Mouse (Mus musculus) forebrain, postnatal 0 days (tissue): ENCODE measurements around the gene Cad. TPM values are rescaled to one million over a fixed set of nuclear protein-coding genes. Genes with fewer than 3 reads are reported as not detected.
"Not testable (repeated sequence)": the region's sequence is repeated elsewhere in the genome, so short reads cannot be mapped to it uniquely, and the experiment has no call there.

Source experiments
- ATAC-seq: fragments of 200-750 bp; cut with Nextera tagmentation; 2 replicates; pipeline ENCODE4 v1.8.0; 2017; ENCODE audit warnings: mild to moderate bottlenecking, moderate library complexity
- DNase-seq: peaks from one replicate; pipeline ENCODE4 v3.0.0-alpha.2; 2015
- H3K27ac ChIP-seq: fragments of 300-500 bp; sonication (generic); 2 replicates; pipeline ENCODE4 v1.5.1; 2014; ENCODE audit warnings: low read depth, mild to moderate bottlenecking, antibody characterized with exemption, low read length, moderate library complexity, mixed read lengths
- H3K27me3 ChIP-seq: fragments of 300-500 bp; sonication (generic); 2 replicates; pipeline ENCODE4 v1.6.1; 2014; ENCODE audit warnings: mild to moderate bottlenecking, low read length, mixed read lengths; ENCODE audit not compliant: insufficient read depth
- H3K36me3 ChIP-seq: fragments of 300-500 bp; sonication (generic); 2 replicates; pipeline ENCODE4 v1.6.1; 2014; ENCODE audit warnings: mild to moderate bottlenecking, moderate library complexity; ENCODE audit not compliant: insufficient read depth
- H3K4me1 ChIP-seq: fragments of 300-500 bp; sonication (generic); 2 replicates; pipeline ENCODE4 v1.6.1; 2014; ENCODE audit warnings: antibody characterized with exemption; ENCODE audit not compliant: insufficient read depth
- H3K4me2 ChIP-seq: fragments of 300-500 bp; sonication (generic); 2 replicates; pipeline ENCODE4 v1.6.1; 2014; ENCODE audit warnings: low read depth, mild to moderate bottlenecking, moderate library complexity
- H3K4me3 ChIP-seq: fragments of 300-500 bp; sonication (generic); 2 replicates; pipeline ENCODE4 v1.5.1; 2014; ENCODE audit warnings: low read depth, low read length, mixed read lengths
- H3K9ac ChIP-seq: fragments of 300-500 bp; sonication (generic); 2 replicates; pipeline ENCODE4 v1.6.1; 2014; ENCODE audit warnings: mild to moderate bottlenecking
- H3K9me3 ChIP-seq: fragments of 300-500 bp; sonication (generic); 2 replicates; pipeline ENCODE4 v1.6.1; 2016; ENCODE audit warnings: low read length
- CTCF ChIP-seq: sonication (generic); IDR thresholded peaks from 2 replicates; pipeline ENCODE4 v1.5.1; 2016; ENCODE audit warnings: antibody characterized with exemption, control low read depth, low read depth
- WGBS: fragments of 180-500 bp; shearing (Covaris S2); extraction: QIAGEN DNeasy Blood & Tissue Kit; methylation state at CpG from one replicate; pipeline ENCODE4 v1.1.7; 2014; 5-methylcytosine and 5-hydroxymethylcytosine counted together
- polyA plus RNA-seq: library from polyadenylated mRNA; unstranded; fragments of >200 nt; fragmentation: Nextera tagmentation; extraction: Ambion mirVana; gene quantifications from 2 replicates; pipeline ENCODE4 v1.2.1, GENCODE M21; 2015
- total RNA-seq: library from RNA; depleted of rRNA; stranded (reverse); fragments of >200 nt; gene quantifications from 2 replicates; pipeline ENCODE4 v1.2.3, GENCODE M21; 2014

Cad gene
- total and polyA plus RNA-seq, 2 experiments from 2014 or later: 6.4 to 28.7 TPM

- no peaks in the 10 kb centered on the region for H3K27me3 ChIP-seq
- H3K9me3 ChIP-seq: no peaks in the 10 kb centered on the region
- peak within 1 kb of the TSS; percentile 89 for H3K27ac ChIP-seq
- peak; percentile 98 for ATAC-seq
- peak; percentile 99 for DNase-seq
- no peak for TF ChIP-seq CTCF
- peaks cover 12% of the 10 kb centered on the region; the same call in 1 of the 2 replicates for H3K36me3 ChIP-seq
- WGBS: 1% methylated on average over 73 of the region's 73 CpGs
- no peaks in the 10 kb centered on the region; the same call in 1 of the 2 replicates for H3K4me1 ChIP-seq
- H3K4me3 ChIP-seq: peak within 1 kb of the TSS; percentile 80
- H3K9ac ChIP-seq: peak within 1 kb of the TSS; percentile 72
- H3K4me2 ChIP-seq: peak within 1 kb of the TSS; percentile 78
These were observed 6.5 kb upstream of the Cad start, which contains the start of gene Atraid for GRCm38 (mm10) chr5:31047848-31048762. Atraid (plus strand) TSS chr5:31048312.

GRCm38 (mm10) chr5:31048763-31049641 lies 5.6 kb upstream of the Cad start, which contains the start of gene Slc5a6:
Slc5a6 (minus strand) TSS chr5:31048924.
- peak; percentile 63 for DNase-seq
- H3K36me3 ChIP-seq: peaks cover 4% of the 10 kb centered on the region; the same call in 1 of the 2 replicates
- peak; percentile 21 for ATAC-seq
- H3K4me1 ChIP-seq: no peaks in the 10 kb centered on the region; the same call in 1 of the 2 replicates
- H3K9me3 ChIP-seq: no peaks in the 10 kb centered on the region
- H3K4me2 ChIP-seq: peak within 1 kb of the TSS; percentile 78
- H3K27me3 ChIP-seq: no peaks in the 10 kb centered on the region
- TF ChIP-seq CTCF: peak; percentile 71
- peak within 1 kb of the TSS; percentile 89 for H3K27ac ChIP-seq
- H3K9ac ChIP-seq: peak within 1 kb of the TSS; percentile 72
- H3K4me3 ChIP-seq: peak within 1 kb of the TSS; percentile 80
- WGBS: under 1% methylated on average over 23 of the region's 23 CpGs

- TF ChIP-seq CTCF: 0 out of 2 replicates have a peak, but pooled peaks have one; percentile 9
- no peak overlapping the region for H3K9ac ChIP-seq
These were observed 4.2 kb upstream of the Cad start for GRCm38 (mm10) chr5:31050427-31050826.

GRCm38 (mm10) chr5:31053728-31054127 lies 852 bp upstream of the Cad start:
- H3K4me3 ChIP-seq: peak overlapping the region; percentile 67
- DNase-seq, H3K9me3 ChIP-seq, ATAC-seq, H3K27ac ChIP-seq, H3K36me3 ChIP-seq, H3K4me1 ChIP-seq, H3K27me3 ChIP-seq: not testable (repeated sequence)
- 51% methylated on average over 4 of the region's 4 CpGs for WGBS
- peak overlapping the region; percentile 70; the same call in 1 of the 2 replicates for H3K9ac ChIP-seq
- H3K4me2 ChIP-seq: peak overlapping the region; percentile 96

More at GRCm38 (mm10) chr5:31050427-31050826, 4.2 kb upstream of the Cad start:
- Histone ChIP-seq H3K4me2 (no peak overlapping the region), H3K4me3 (no peak overlapping the region), H3K36me3 (no peaks in the 10 kb centered on the region), H3K9me3 (no peaks in the 10 kb centered on the region), H3K27ac (no peak overlapping the region), H3K27me3 (no peaks in the 10 kb centered on the region), H3K4me1 (peaks cover 5% of the 10 kb centered on the region; the same call in 1 of the 2 replicates)
- no peak for ATAC-seq
- DNase-seq: no peak

- DNase-seq (peak; percentile 34), ATAC-seq (no peak)
- Histone ChIP-seq H3K36me3 (peaks cover 21% of the 10 kb centered on the region), H3K27ac (no peak overlapping the region), H3K4me1 (peaks cover 8% of the 10 kb centered on the region; the same call in 1 of the 2 replicates), H3K9ac (peak overlapping the region; percentile 70), H3K4me2 (peak overlapping the region; percentile 96), H3K9me3 (no peaks in the 10 kb centered on the region), H3K4me3 (peak overlapping the region; percentile 67), H3K27me3 (no peaks in the 10 kb centered on the region)
- 26% methylated on average over 19 of the region's 19 CpGs for WGBS
- no peak for TF ChIP-seq CTCF
These were observed 898 bp downstream of the Cad start for GRCm38 (mm10) chr5:31055216-31056140.

- H3K4me1 ChIP-seq: no peaks in the 10 kb centered on the region
- no peak for ATAC-seq
- no peak for TF ChIP-seq CTCF
- no peak overlapping the region for H3K4me2 ChIP-seq
- no peaks in the 10 kb centered on the region for H3K9me3 ChIP-seq
- no peak for DNase-seq
- H3K36me3 ChIP-seq: peaks cover 71% of the 10 kb centered on the region
- H3K9ac ChIP-seq: no peak overlapping the region
- no peak overlapping the region for H3K4me3 ChIP-seq
- H3K27ac ChIP-seq: no peak overlapping the region
- H3K27me3 ChIP-seq: no peaks in the 10 kb centered on the region
- 91% methylated on average over 3 of the region's 3 CpGs for WGBS
These were observed 15.2 kb downstream of the Cad start for GRCm38 (mm10) chr5:31069810-31070209.
